Mouse (Mus musculus) limb, embryonic 14.5 days (tissue): ENCODE results near the gene Rbm6. TPM values are rescaled to one million over a fixed set of nuclear protein-coding genes. Genes with fewer than 3 reads are reported as not detected.
A peak's percentile ranks its signal among the peaks of the same experiment; 100 is the strongest.

ENCODE experiments used
- ATAC-seq: fragments of 200-750 bp; cut with Nextera tagmentation; 2 replicates; pipeline ENCODE4 v1.8.0; 2017; ENCODE audit warnings: low read depth, moderate number of reproducible peaks, moderate TSS enrichment; ENCODE audit not compliant: low FRiP score
- DNase-seq: peaks from one replicate; pipeline ENCODE4 v3.0.0-alpha.2; 2015; ENCODE audit warnings: low spot score
- H3K27ac ChIP-seq: fragments of 300-500 bp; sonication (generic); replicated peaks from 2 replicates; pipeline ENCODE4 v1.5.1; 2014; ENCODE audit warnings: low read depth, mild to moderate bottlenecking, low read length, moderate library complexity, mixed read lengths
- H3K27me3 ChIP-seq: fragments of 300-500 bp; sonication (generic); 2 replicates; pipeline ENCODE4 v1.6.1; 2014; ENCODE audit warnings: low read length, mixed read lengths; ENCODE audit not compliant: control insufficient read depth, insufficient read depth
- H3K36me3 ChIP-seq: fragments of 300-500 bp; sonication (generic); 2 replicates; pipeline ENCODE4 v1.6.1; 2014; ENCODE audit warnings: mild to moderate bottlenecking, low read length, moderate library complexity, mixed read lengths; ENCODE audit not compliant: control insufficient read depth, insufficient read depth
- H3K4me1 ChIP-seq: fragments of 300-500 bp; sonication (generic); 2 replicates; pipeline ENCODE4 v1.6.1; 2014; ENCODE audit warnings: antibody characterized with exemption, low read length, mixed read lengths; ENCODE audit not compliant: control insufficient read depth, insufficient read depth
- H3K4me2 ChIP-seq: fragments of 300-500 bp; sonication (generic); replicated peaks from 2 replicates; pipeline ENCODE4 v1.6.1; 2014; ENCODE audit warnings: low read depth, mild to moderate bottlenecking, low read length, moderate library complexity; ENCODE audit not compliant: severe bottlenecking
- H3K4me3 ChIP-seq: fragments of 300-500 bp; sonication (generic); replicated peaks from 2 replicates; pipeline ENCODE4 v1.5.1; 2014; ENCODE audit warnings: low read length
- H3K9ac ChIP-seq: fragments of 300-500 bp; sonication (generic); 2 replicates; pipeline ENCODE4 v1.6.1; 2014; ENCODE audit warnings: mild to moderate bottlenecking, low read depth, low read length, moderate library complexity; ENCODE audit not compliant: severe bottlenecking
- H3K9me3 ChIP-seq: fragments of 300-500 bp; sonication (generic); 2 replicates; pipeline ENCODE4 v1.6.1; 2016; ENCODE audit warnings: low read length; ENCODE audit not compliant: control insufficient read depth
- POLR2A ChIP-seq: fragments of 200-500 bp; IDR thresholded peaks from 2 replicates; pipeline ENCODE4 v1.8.0; 2012; ENCODE audit warnings: inconsistent platforms, mild to moderate bottlenecking, moderate library complexity, borderline replicate concordance; ENCODE audit not compliant: insufficient read depth, insufficient read length; ENCODE audit errors: extremely low read depth
- WGBS: fragments of 180-500 bp; shearing (Covaris S2); extraction: QIAGEN DNeasy Blood & Tissue Kit; methylation state at CpG from one replicate; pipeline ENCODE4 v1.1.7; 2014; 5-methylcytosine and 5-hydroxymethylcytosine counted together
- polyA plus RNA-seq, 2 experiments: library from polyadenylated mRNA; depleted of rRNA in 1 of 2; stranded (reverse) in 1 of 2; unstranded in 1 of 2; fragments of >200 nt; fragmentation: Nextera tagmentation in 1 of 2; extraction: Ambion mirVana in 1 of 2; gene quantifications; 2 replicates each; pipeline versions ENCODE4 v1.2.1 to v1.2.3; 2012 to 2014

Rbm6 gene
- 49.9 and 68.2 TPM in 2 replicates for polyA plus RNA-seq (2012; rRNA removed)
- 56.1 and 63.0 TPM in 2 replicates for polyA plus RNA-seq (2014; fragmentation: Nextera tagmentation; extraction: Ambion mirVana)

DNA sequence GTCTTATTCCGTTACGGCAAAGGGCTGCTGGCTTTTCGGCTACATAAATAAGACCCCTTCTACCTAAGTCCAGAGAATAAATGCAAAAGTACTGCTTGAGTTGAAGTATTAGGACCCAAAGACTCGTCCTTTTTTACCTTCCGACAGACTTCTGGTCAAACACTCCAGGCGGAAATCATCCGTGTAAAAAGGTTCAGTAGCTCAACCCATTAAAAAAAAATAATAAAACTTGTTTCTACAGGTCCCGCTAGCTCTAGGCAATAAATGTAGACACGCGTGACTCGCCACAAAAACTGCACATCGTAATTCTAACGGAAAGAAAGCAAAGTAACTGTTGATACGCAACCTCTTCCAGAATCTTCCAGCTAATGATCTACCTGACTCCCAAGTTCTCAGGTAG, at the start of gene Rbm6:
TSS of gene Rbm6 (minus strand) at position 101 of the 400 bp plus-strand sequence.
- no peaks in the 10 kb centered on the region for H3K27me3 ChIP-seq
- no peak for DNase-seq
- peak within 1 kb of the TSS; percentile 99 for H3K9ac ChIP-seq
- H3K27ac ChIP-seq: peak within 1 kb of the TSS; percentile 94
- TF ChIP-seq POLR2A: no peak
- ATAC-seq: no peak
- H3K4me3 ChIP-seq: peak within 1 kb of the TSS; percentile 97
- 8% methylated on average over 14 of the region's 14 CpGs for WGBS
- no peaks in the 10 kb centered on the region for H3K9me3 ChIP-seq
- H3K4me2 ChIP-seq: peak within 1 kb of the TSS; percentile 68
- H3K36me3 ChIP-seq: peaks cover 6% of the 10 kb centered on the region; the same call in 1 of the 2 replicates
- H3K4me1 ChIP-seq: peaks cover 12% of the 10 kb centered on the region

DNA sequence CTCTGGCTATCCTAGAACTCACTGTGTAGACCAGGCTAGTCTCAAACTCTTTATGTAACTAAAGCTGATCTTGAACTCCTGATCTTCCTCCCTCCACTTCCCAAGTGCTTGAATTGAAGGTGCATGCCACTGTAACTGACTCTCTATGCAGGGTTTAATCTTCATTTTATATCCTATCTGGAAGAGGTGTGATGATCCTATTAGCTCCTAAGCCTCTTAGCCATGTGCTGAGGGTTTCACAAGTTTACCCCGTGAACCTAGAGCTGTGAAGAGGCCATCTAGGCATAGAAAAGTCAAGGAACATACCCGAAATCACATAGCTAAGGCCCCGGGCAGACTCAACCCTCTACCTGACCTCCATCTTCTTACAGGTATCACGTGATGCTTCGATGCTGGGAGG, 46.4 kb upstream of the Rbm6 start:
- no peaks in the 10 kb centered on the region for H3K27me3 ChIP-seq
- ATAC-seq: no peak
- no peaks in the 10 kb centered on the region for H3K9me3 ChIP-seq
- H3K27ac ChIP-seq: no peak overlapping the region
- DNase-seq: no peak
- H3K9ac ChIP-seq: no peak overlapping the region
- no peak overlapping the region for H3K4me3 ChIP-seq
- H3K4me1 ChIP-seq: 0 out of 2 replicates have a peak, but pooled peaks cover 9% of the 10 kb centered on the region
- 90% methylated on average over 5 of the region's 5 CpGs for WGBS
- H3K4me2 ChIP-seq: no peak overlapping the region
- H3K36me3 ChIP-seq: 0 out of 2 replicates have a peak, but pooled peaks cover under 1% of the 10 kb centered on the region
- TF ChIP-seq POLR2A: no peak

GRCm38 (mm10) chr9:107918884-107919283, 45.8 kb upstream of the Rbm6 start:
- TF ChIP-seq POLR2A: no peak

DNA sequence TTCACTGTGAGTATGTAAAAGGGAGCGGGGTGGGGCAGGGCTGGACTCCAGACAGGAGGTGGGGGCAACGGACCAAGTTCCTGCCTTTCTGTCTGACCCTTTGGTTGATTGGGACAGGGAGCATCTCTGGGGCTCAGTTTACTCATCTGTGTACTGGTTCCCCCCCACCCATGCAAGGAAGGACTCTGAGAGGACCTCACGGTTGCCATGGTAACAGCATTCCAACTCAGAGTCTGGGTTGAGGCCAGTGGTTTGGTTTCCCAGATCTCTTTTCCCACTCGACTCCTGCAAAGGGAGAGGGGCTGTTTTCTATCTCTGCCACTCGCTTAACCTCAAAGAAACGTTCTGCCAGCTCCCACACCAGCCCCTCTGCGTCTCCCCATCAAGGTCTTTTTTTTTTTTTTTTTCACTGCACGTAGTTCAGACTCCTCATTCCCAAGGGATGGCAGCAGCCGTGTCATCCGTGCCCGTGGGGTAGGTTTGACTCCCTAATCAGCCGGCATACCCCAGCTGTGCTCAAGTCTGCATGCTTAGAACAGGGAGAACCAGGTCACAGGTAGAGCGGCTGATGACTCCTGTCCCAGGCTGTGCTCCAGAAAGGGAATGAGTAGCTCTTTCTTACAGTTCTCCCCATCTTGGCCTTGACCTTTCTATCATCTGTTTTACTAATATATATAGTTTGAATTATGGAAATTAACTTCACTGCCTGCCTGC, 45.0 kb upstream of the Rbm6 start:
- WGBS: 33% methylated on average over 13 of the region's 13 CpGs
- no peak overlapping the region; the same call in 1 of the 2 replicates for H3K4me2 ChIP-seq
- no peaks in the 10 kb centered on the region for H3K27me3 ChIP-seq
- no peak for TF ChIP-seq POLR2A
- H3K4me1 ChIP-seq: 0 out of 2 replicates have a peak, but pooled peaks cover 5% of the 10 kb centered on the region
- peak; percentile 60 for DNase-seq
- ATAC-seq: peak; percentile 47; the same call in 1 of the 2 replicates
- H3K4me3 ChIP-seq: no peak overlapping the region
- peak overlapping the region; percentile 29; the same call in 1 of the 2 replicates for H3K9ac ChIP-seq
- 0 out of 2 replicates have a peak, but pooled peaks cover 4% of the 10 kb centered on the region for H3K36me3 ChIP-seq
- no peak overlapping the region for H3K27ac ChIP-seq
- H3K9me3 ChIP-seq: no peaks in the 10 kb centered on the region

More at GRCm38 (mm10) chr9:107918884-107919283, 45.8 kb upstream of the Rbm6 start:
- H3K27me3 ChIP-seq: no peaks in the 10 kb centered on the region
- H3K4me1 ChIP-seq: 0 out of 2 replicates have a peak, but pooled peaks cover 8% of the 10 kb centered on the region
- no peak overlapping the region for H3K27ac ChIP-seq
- no peaks in the 10 kb centered on the region for H3K9me3 ChIP-seq
- 75% methylated on average over 6 of the region's 6 CpGs for WGBS
- H3K36me3 ChIP-seq: 0 out of 2 replicates have a peak, but pooled peaks cover 4% of the 10 kb centered on the region
- no peak overlapping the region for H3K4me2 ChIP-seq
- no peak overlapping the region for H3K9ac ChIP-seq
- ATAC-seq: no peak
- no peak for DNase-seq
- no peak overlapping the region for H3K4me3 ChIP-seq

DNA sequence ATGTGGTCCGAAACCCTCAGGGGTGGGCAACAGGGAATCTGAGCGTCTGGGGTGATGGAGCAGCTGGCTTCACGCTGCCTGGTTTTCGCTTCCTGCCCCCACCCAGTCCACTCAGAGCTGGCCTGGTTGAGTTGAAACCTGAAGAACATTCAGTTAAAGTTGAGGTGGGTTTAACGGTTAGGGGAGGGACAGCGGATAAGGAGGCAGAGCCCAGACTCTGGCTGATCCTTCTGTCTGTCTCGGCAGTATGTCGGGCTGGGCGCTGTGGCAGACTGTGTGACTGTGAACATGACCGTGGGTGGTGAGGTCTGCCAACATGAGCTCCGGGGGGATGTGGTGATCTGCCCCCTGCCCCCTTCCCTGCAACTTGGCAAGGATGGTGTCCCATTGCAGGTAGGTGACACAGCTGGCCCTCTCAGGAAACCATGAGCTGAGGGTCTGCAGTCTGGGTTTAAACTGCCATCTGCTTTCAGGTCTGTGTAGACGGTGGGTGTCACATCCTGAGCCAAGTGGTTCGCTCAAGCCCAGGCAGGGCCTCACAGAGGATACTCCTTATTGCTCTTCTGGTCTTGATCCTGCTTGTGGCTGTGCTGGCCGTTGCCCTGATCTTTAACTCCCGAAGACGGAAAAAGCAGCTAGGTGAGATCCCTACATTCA, 41.9 kb upstream of the Rbm6 start:
- Histone ChIP-seq H3K4me3 (no peak overlapping the region), H3K4me2 (no peak overlapping the region), H3K36me3 (0 out of 2 replicates have a peak, but pooled peaks cover 4% of the 10 kb centered on the region), H3K4me1 (peaks cover 5% of the 10 kb centered on the region; the same call in 1 of the 2 replicates), H3K27ac (no peak overlapping the region), H3K9ac (no peak overlapping the region), H3K27me3 (no peaks in the 10 kb centered on the region), H3K9me3 (no peaks in the 10 kb centered on the region)
- TF ChIP-seq POLR2A: no peak
- ATAC-seq (no peak), DNase-seq (no peak)
- 64% methylated on average over 16 of the region's 16 CpGs for WGBS
